Mouse (Mus musculus) G1E (cell line): ENCODE data around the gene Golga4. TPM values are rescaled to one million over a fixed set of nuclear protein-coding genes. Genes with fewer than 3 reads are reported as not detected.

Experiments used
- ATAC-seq: 2 replicates; pipeline ENCODE4 v1.8.0; 2016; ENCODE audit warnings: mild to moderate bottlenecking; ENCODE audit not compliant: insufficient number of reproducible peaks, poor library complexity, low FRiP score, severe bottlenecking; ENCODE audit errors: extremely low read depth
- DNase-seq: peaks from one replicate; pipeline ENCODE4 v3.0.0; 2012; ENCODE audit warnings: low spot score
- H3K27me3 ChIP-seq: 2 replicates; pipeline ENCODE4 v1.6.1; 2012; ENCODE audit warnings: mild to moderate bottlenecking, low read length, inconsistent platforms; ENCODE audit not compliant: insufficient read depth
- H3K36me3 ChIP-seq: replicated peaks from 2 replicates; pipeline ENCODE3; 2012; ENCODE audit warnings: mild to moderate bottlenecking, inconsistent platforms
- H3K4me1 ChIP-seq: 2 replicates; pipeline ENCODE4 v1.6.1; 2012; ENCODE audit warnings: low read depth, low read length, inconsistent platforms, mixed read lengths; ENCODE audit not compliant: insufficient read depth
- H3K4me3 ChIP-seq: 2 replicates; pipeline ENCODE4 v1.5.1; 2012; ENCODE audit warnings: low read depth, mild to moderate bottlenecking, inconsistent platforms, low read length, moderate library complexity, mixed read lengths
- H3K9me3 ChIP-seq: replicated peaks from 2 replicates; pipeline ENCODE4 v1.6.1; 2012; ENCODE audit warnings: inconsistent platforms
- CTCF ChIP-seq: IDR thresholded peaks from 2 replicates; pipeline ENCODE4 v1.5.1; 2012; ENCODE audit warnings: low read depth, low read length, inconsistent platforms, mixed read lengths
- GATA1 ChIP-seq: IDR thresholded peaks from 2 replicates; pipeline ENCODE4 v1.6.1; 2012; ENCODE audit warnings: borderline replicate concordance, low read length, inconsistent platforms, mixed read lengths
- GATA2 ChIP-seq: IDR thresholded peaks from 2 replicates; pipeline ENCODE4 v1.6.1; 2012; ENCODE audit warnings: low read depth, low read length, inconsistent platforms, borderline replicate concordance
- POLR2AphosphoS5 ChIP-seq: IDR thresholded peaks from 2 replicates; pipeline ENCODE4 v1.6.1; 2012; ENCODE audit warnings: low read depth, low read length, inconsistent platforms; ENCODE audit not compliant: insufficient replicate concordance
- TAL1 ChIP-seq: conservative IDR thresholded peaks from 2 replicates; pipeline ENCODE4 v1.6.1; 2012; ENCODE audit warnings: low read depth, low read length, inconsistent platforms, mixed read lengths
- polyA plus RNA-seq: library from polyadenylated mRNA; stranded (reverse); fragments of >175 nt; gene quantifications from 2 replicates; pipeline ENCODE4 v1.2.3, GENCODE M21; 2012
- total RNA-seq, 2 experiments: library from RNA; stranded (forward) in 1 of 2; stranded (reverse) in 1 of 2; fragments of 200-1000 nt in 1 of 2; fragments of >200 nt in 1 of 2; fragmentation: Nextera tagmentation in 1 of 2; gene quantifications; 2 replicates each; pipeline ENCODE4 v1.2.3; 2014 to 2017

The Golga4 gene
- total and polyA plus RNA-seq, 3 experiments = 11.1 to 90.9 (median 75.1) TPM

- no peaks in the 10 kb centered on the region for H3K9me3 ChIP-seq
- DNase-seq (no peak), ATAC-seq (no peak)
- H3K4me1 ChIP-seq = peaks cover 4% of the 10 kb centered on the region; the same call in 1 of the 2 replicates
- TF ChIP-seq CTCF = no peak
- no peak for TF ChIP-seq POLR2AphosphoS5
- TF ChIP-seq GATA1 = no peak
- no peak for TF ChIP-seq TAL1
- TF ChIP-seq GATA2 = no peak
- no peak overlapping the region for H3K4me3 ChIP-seq
- peaks cover 70% of the 10 kb centered on the region for H3K36me3 ChIP-seq
- H3K27me3 ChIP-seq = no peaks in the 10 kb centered on the region
These were observed 11.6 kb downstream of the Golga4 start for GRCm38 (mm10) chr9:118517619-118518018.

- Histone ChIP-seq H3K4me1 (no peaks in the 10 kb centered on the region), H3K36me3 (peaks cover 73% of the 10 kb centered on the region), H3K27me3 (no peaks in the 10 kb centered on the region), H3K4me3 (no peak overlapping the region), H3K9me3 (no peaks in the 10 kb centered on the region)
- ATAC-seq = no peak
- TF ChIP-seq TAL1 = no peak
- no peak for TF ChIP-seq POLR2AphosphoS5
- TF ChIP-seq CTCF = no peak
- TF ChIP-seq GATA1 = no peak
- TF ChIP-seq GATA2 = no peak
- no peak for DNase-seq
These were observed 13.0 kb downstream of the Golga4 start for GRCm38 (mm10) chr9:118519101-118519500.

DNA sequence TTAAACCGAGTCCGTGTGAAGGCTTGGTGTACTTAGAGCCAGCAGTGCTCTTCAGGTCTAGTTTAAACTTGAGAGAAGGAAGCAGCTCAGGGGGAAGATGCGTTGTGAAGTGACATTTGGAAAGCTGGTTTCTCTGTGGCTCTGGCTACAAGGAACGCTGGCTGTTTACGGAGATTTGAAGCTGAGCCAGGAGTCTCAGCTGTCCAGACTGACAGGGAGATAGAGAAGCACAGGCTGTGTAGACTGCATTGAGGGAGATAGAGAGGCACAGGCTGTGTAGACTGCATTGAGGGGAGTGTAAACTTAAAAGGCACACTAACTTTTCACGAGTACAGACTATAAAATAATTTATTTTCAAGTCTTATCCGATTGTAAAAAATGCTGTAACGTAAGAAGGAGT, 13.9 kb downstream of the Golga4 start:
- DNase-seq = no peak
- Histone ChIP-seq H3K9me3 (no peaks in the 10 kb centered on the region), H3K36me3 (peaks cover 73% of the 10 kb centered on the region), H3K27me3 (no peaks in the 10 kb centered on the region), H3K4me3 (no peak overlapping the region), H3K4me1 (no peaks in the 10 kb centered on the region)
- TF ChIP-seq GATA2 = no peak
- no peak for TF ChIP-seq GATA1
- TF ChIP-seq POLR2AphosphoS5 = no peak
- TF ChIP-seq TAL1 = no peak
- no peak for TF ChIP-seq CTCF
- no peak for ATAC-seq

DNA sequence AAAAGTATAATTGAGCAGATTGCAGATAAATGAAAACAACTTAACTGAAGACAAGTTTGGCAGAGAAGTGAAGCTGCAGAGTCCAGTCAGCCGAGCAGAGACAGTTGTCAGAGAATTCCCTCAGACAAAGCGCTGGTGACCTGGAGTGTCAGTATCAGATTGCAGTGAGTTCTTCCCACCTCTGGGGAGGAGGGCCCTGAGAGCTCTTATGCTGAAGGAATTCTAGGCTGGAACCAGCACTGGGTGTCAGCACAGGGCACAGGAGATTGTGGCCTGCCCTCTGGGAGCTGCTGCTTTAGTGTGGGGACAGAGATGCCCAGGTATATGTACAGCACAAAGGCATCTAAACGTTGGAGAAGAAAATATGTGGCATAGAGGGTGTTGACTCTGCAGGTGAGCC, 14.8 kb downstream of the Golga4 start:
- no peaks in the 10 kb centered on the region for H3K27me3 ChIP-seq
- TF ChIP-seq GATA2 (no peak), POLR2AphosphoS5 (no peak), TAL1 (no peak), CTCF (no peak), GATA1 (no peak)

DNA sequence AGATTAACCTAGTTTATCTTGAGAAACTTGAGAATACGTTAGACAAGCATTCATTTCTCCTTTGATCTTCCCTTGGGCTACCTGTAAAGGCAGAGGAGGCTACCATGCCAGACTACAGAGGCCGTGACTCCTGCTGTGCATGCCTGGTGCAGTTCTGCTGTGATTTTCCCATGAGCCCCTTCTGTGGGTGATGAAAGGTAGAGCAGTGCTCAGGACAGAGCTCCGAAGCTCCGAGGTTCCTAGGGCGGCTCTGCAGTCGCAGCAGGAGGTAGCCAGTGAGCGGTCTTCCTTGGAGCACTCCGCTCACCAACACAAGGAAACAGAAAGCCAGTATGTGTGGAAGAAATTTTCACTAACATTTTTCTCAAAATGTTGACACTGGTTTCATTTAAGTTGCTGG, 15.6 kb downstream of the Golga4 start:
- peaks cover 77% of the 10 kb centered on the region for H3K36me3 ChIP-seq
- ATAC-seq (no peak), DNase-seq (no peak)
- no peaks in the 10 kb centered on the region for H3K4me1 ChIP-seq
- H3K27me3 ChIP-seq = no peaks in the 10 kb centered on the region
- TF ChIP-seq GATA1 (no peak), CTCF (no peak), TAL1 (no peak), POLR2AphosphoS5 (no peak), GATA2 (no peak)
- no peak overlapping the region for H3K4me3 ChIP-seq
- H3K9me3 ChIP-seq = no peaks in the 10 kb centered on the region

More for the DNA sequence above, 14.8 kb downstream of the Golga4 start:
- H3K9me3 ChIP-seq = no peaks in the 10 kb centered on the region
- ATAC-seq = no peak
- H3K4me3 ChIP-seq = no peak overlapping the region
- no peak for DNase-seq
- H3K36me3 ChIP-seq = peaks cover 75% of the 10 kb centered on the region
- H3K4me1 ChIP-seq = no peaks in the 10 kb centered on the region

GRCm38 (mm10) chr9:118523738-118524137, 17.7 kb downstream of the Golga4 start:
- DNase-seq (no peak), ATAC-seq (no peak)
- no peaks in the 10 kb centered on the region for H3K27me3 ChIP-seq
- no peak for TF ChIP-seq TAL1
- TF ChIP-seq CTCF = no peak
- TF ChIP-seq GATA1 = no peak
- no peak for TF ChIP-seq POLR2AphosphoS5
- no peak for TF ChIP-seq GATA2
- H3K4me3 ChIP-seq = no peak overlapping the region
- H3K36me3 ChIP-seq = peaks cover 81% of the 10 kb centered on the region
- no peaks in the 10 kb centered on the region for H3K9me3 ChIP-seq
- H3K4me1 ChIP-seq = no peaks in the 10 kb centered on the region

DNA sequence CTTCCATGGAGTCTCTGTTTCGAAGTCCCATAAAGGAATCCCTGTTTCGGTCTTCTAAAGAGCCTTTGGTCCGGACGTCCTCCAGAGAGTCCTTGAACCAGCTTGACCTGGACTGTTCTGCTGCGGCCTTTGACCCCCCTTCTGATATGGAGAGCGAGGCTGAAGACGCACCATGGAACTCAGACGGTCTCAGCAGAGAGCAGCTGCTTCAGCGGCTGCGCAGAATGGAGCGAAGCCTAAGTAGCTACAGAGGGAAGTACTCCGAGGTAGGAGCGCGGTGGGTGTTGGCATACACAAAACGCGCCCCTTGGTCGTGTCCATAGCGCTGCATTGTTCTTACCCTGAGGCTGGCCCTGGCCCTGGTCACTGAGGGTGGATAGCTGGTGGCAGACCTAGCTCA, 21.0 kb downstream of the Golga4 start:
- Histone ChIP-seq H3K36me3 (peaks cover 91% of the 10 kb centered on the region), H3K4me3 (no peak overlapping the region), H3K27me3 (no peaks in the 10 kb centered on the region), H3K4me1 (no peaks in the 10 kb centered on the region), H3K9me3 (no peaks in the 10 kb centered on the region)
- TF ChIP-seq TAL1 (no peak), GATA1 (no peak), CTCF (no peak), GATA2 (no peak), POLR2AphosphoS5 (no peak)
- ATAC-seq = no peak
- DNase-seq = no peak
